Mouse (Mus musculus) kidney, adult 9 months (tissue): ENCODE data around the gene 1700092M07Rik.

Experiments used
- DNase-seq: peaks from one replicate; pipeline ENCODE4 v3.0.0; 2022

Gene 1700092M07Rik

GRCm38 (mm10) chr19:8740603-8741002, at the start of gene 1700092M07Rik:
Gene 1700092M07Rik (plus strand): TSS chr19:8740718.
- DNase-seq = no peak

GRCm38 (mm10) chr19:8691871-8692539, 48.5 kb upstream of the 1700092M07Rik start:
- DNase-seq = no peak

- no peak for DNase-seq
Measured at GRCm38 (mm10) chr19:8692740-8693139, 47.8 kb upstream of the 1700092M07Rik start.

- DNase-seq = peak; percentile 80
Measured at GRCm38 (mm10) chr19:8695330-8695729, 45.2 kb upstream of the 1700092M07Rik start.

- no peak for DNase-seq
Measured at GRCm38 (mm10) chr19:8699652-8700051, 40.9 kb upstream of the 1700092M07Rik start.

GRCm38 (mm10) chr19:8702458-8702857, 38.1 kb upstream of the 1700092M07Rik start:
- DNase-seq = peak; percentile 71

- no peak for DNase-seq
Measured at GRCm38 (mm10) chr19:8703571-8703970, 36.9 kb upstream of the 1700092M07Rik start.

- DNase-seq = no peak
Measured at GRCm38 (mm10) chr19:8705026-8705708, 35.4 kb upstream of the 1700092M07Rik start.

GRCm38 (mm10) chr19:8706132-8706667, 34.3 kb upstream of the 1700092M07Rik start:
- no peak for DNase-seq

- DNase-seq = no peak
Measured at GRCm38 (mm10) chr19:8706930-8707329, 33.6 kb upstream of the 1700092M07Rik start.

GRCm38 (mm10) chr19:8708954-8709353, 31.6 kb upstream of the 1700092M07Rik start:
- no peak for DNase-seq

GRCm38 (mm10) chr19:8710057-8710456, 30.5 kb upstream of the 1700092M07Rik start:
- DNase-seq = no peak

GRCm38 (mm10) chr19:8711506-8711905, 29.0 kb upstream of the 1700092M07Rik start:
- peak; percentile 28 for DNase-seq

GRCm38 (mm10) chr19:8711949-8712869, 28.3 kb upstream of the 1700092M07Rik start:
- no peak for DNase-seq

GRCm38 (mm10) chr19:8712870-8713305, 27.6 kb upstream of the 1700092M07Rik start:
- peak; percentile 90 for DNase-seq

- peak; percentile 96 for DNase-seq
Measured at GRCm38 (mm10) chr19:8713306-8713996, 27.1 kb upstream of the 1700092M07Rik start.

- DNase-seq = no peak
Measured at GRCm38 (mm10) chr19:8713997-8714652, 26.4 kb upstream of the 1700092M07Rik start.

- DNase-seq = no peak
Measured at GRCm38 (mm10) chr19:8714653-8715481, 25.7 kb upstream of the 1700092M07Rik start.

- no peak for DNase-seq
Measured at GRCm38 (mm10) chr19:8715868-8716766, 24.4 kb upstream of the 1700092M07Rik start.
